Mouse (Mus musculus) heart, adult 2 months (tissue): ENCODE results near the gene Ltn1. TPM values are rescaled to one million over a fixed set of nuclear protein-coding genes. Genes with fewer than 3 reads are reported as not detected.
A peak's percentile ranks its signal among the peaks of the same experiment; 100 is the strongest.

Source experiments
- DNase-seq, 2 experiments: peaks; one replicate each; pipeline ENCODE4 v3.0.0; 2021
- H3K27ac ChIP-seq: fragments of 200-600 bp; 2 replicates; pipeline ENCODE4 v1.8.1; 2022
- H3K27me3 ChIP-seq: fragments of 200-500 bp; 2 replicates; pipeline ENCODE4 v1.6.1; 2012; ENCODE audit warnings: mild to moderate bottlenecking, low read length, inconsistent platforms, mixed read lengths; ENCODE audit not compliant: control insufficient read depth, insufficient read depth
- H3K36me3 ChIP-seq: fragments of 200-500 bp; 2 replicates; pipeline ENCODE4 v1.6.1; 2012; ENCODE audit warnings: low read length, inconsistent platforms; ENCODE audit not compliant: control insufficient read depth, insufficient read depth
- H3K4me1 ChIP-seq: fragments of 200-500 bp; 2 replicates; pipeline ENCODE4 v1.6.1; 2011; ENCODE audit warnings: low read length; ENCODE audit not compliant: control insufficient read depth, insufficient read depth
- H3K4me3 ChIP-seq: fragments of 200-600 bp; 2 replicates; pipeline ENCODE4 v1.8.1; 2022
- H3K79me2 ChIP-seq: fragments of 200-500 bp; replicated peaks from 2 replicates; pipeline ENCODE4 v1.6.1; 2012; ENCODE audit warnings: mild to moderate bottlenecking, inconsistent platforms, low read length, moderate library complexity, mixed read lengths; ENCODE audit not compliant: control insufficient read depth, insufficient read depth
- H3K9ac ChIP-seq: fragments of 200-500 bp; 2 replicates; pipeline ENCODE4 v1.6.1; 2012; ENCODE audit warnings: low read depth, mild to moderate bottlenecking, control low read depth, inconsistent platforms, low read length, mixed read lengths
- CTCF ChIP-seq: fragments of 200-600 bp; IDR thresholded peaks from 2 replicates; pipeline ENCODE4 v1.8.1; 2022; ENCODE audit warnings: antibody characterized with exemption, mild to moderate bottlenecking, moderate library complexity
- EP300 ChIP-seq: fragments of 200-500 bp; IDR thresholded peaks from 2 replicates; pipeline ENCODE4 v1.6.1; 2011; ENCODE audit warnings: low read depth, low read length, control low read depth; ENCODE audit not compliant: insufficient read depth
- POLR2A ChIP-seq: fragments of 200-500 bp; IDR thresholded peaks from 2 replicates; pipeline ENCODE4 v1.6.1; 2011; ENCODE audit warnings: mild to moderate bottlenecking, low read depth, low read length, control low read depth; ENCODE audit not compliant: insufficient read depth
- WGBS: fragments of 180-500 bp; shearing (Covaris S2); methylation state at CpG from one replicate; pipeline ENCODE4 v1.1.7; 2018; 5-methylcytosine and 5-hydroxymethylcytosine counted together
- intact Hi-C: fragments of 180-260 bp; cut with DNase I; formaldehyde crosslinking; loops from one replicate; pipeline ENCODE4 v1.15.1; 2025
- polyA plus RNA-seq: library from polyadenylated mRNA; depleted of rRNA; stranded (reverse); fragments of >200 nt; gene quantifications from 2 replicates; pipeline ENCODE4 v1.2.3, GENCODE M21; 2012
- total RNA-seq, 2 experiments: library from RNA; stranded (reverse); gene quantifications; 2 replicates each; pipeline ENCODE4 v1.2.3; 2021

The Ltn1 gene
- total and polyA plus RNA-seq, 3 experiments: 3.1 to 20.7 (median 18.6) TPM

GRCm38 (mm10) chr16:87440184-87440686, 7.8 kb upstream of the Ltn1 start, which contains the start of gene Rwdd2b:
Rwdd2b (minus strand) TSS chr16:87440573.
- Histone ChIP-seq H3K79me2 (no peaks in the 10 kb centered on the region), H3K27me3 (no peaks in the 10 kb centered on the region), H3K9ac (peak within 1 kb of the TSS; percentile 96), H3K36me3 (no peaks in the 10 kb centered on the region), H3K4me3 (peak within 1 kb of the TSS; percentile 100), H3K4me1 (peaks cover 5% of the 10 kb centered on the region; the same call in 1 of the 2 replicates), H3K27ac (peak within 1 kb of the TSS; percentile 98)
- DNase-seq: peak; percentile 95
- intact Hi-C loops: loop anchor here (2.0 kb wide), 1 partner anchor 15 kb away; the partner anchor contains the start of gene Usp16
- peak; percentile 75 for TF ChIP-seq POLR2A
- no peak for TF ChIP-seq CTCF
- under 1% methylated on average over 38 of the region's 38 CpGs for WGBS

GRCm38 (mm10) chr16:87438697-87439096, 6.3 kb upstream of the Ltn1 start:
- Histone ChIP-seq H3K4me1 (peaks cover 5% of the 10 kb centered on the region; the same call in 1 of the 2 replicates), H3K36me3 (no peaks in the 10 kb centered on the region), H3K27ac (no peak overlapping the region), H3K79me2 (no peaks in the 10 kb centered on the region), H3K4me3 (no peak overlapping the region), H3K9ac (no peak overlapping the region), H3K27me3 (no peaks in the 10 kb centered on the region)
- WGBS: 88% methylated on average over 8 of the region's 8 CpGs
- TF ChIP-seq EP300 (no peak), POLR2A (no peak), CTCF (no peak)
- no peak for DNase-seq
- intact Hi-C loops: no loop called here

GRCm38 (mm10) chr16:87437096-87437495, 4.7 kb upstream of the Ltn1 start:
- H3K9ac ChIP-seq: no peak overlapping the region
- 92% methylated on average over 21 of the region's 21 CpGs for WGBS
- TF ChIP-seq POLR2A: no peak
- intact Hi-C loops: no loop called here
- no peak for DNase-seq
- H3K4me3 ChIP-seq: no peak overlapping the region
- no peaks in the 10 kb centered on the region for H3K79me2 ChIP-seq
- no peak overlapping the region for H3K27ac ChIP-seq
- H3K27me3 ChIP-seq: no peaks in the 10 kb centered on the region
- no peaks in the 10 kb centered on the region for H3K36me3 ChIP-seq
- H3K4me1 ChIP-seq: peaks cover 5% of the 10 kb centered on the region; the same call in 1 of the 2 replicates

GRCm38 (mm10) chr16:87435411-87436205, 3.2 kb upstream of the Ltn1 start:
- Histone ChIP-seq H3K27me3 (no peaks in the 10 kb centered on the region), H3K4me3 (no peak overlapping the region), H3K27ac (no peak overlapping the region), H3K9ac (no peak overlapping the region), H3K79me2 (no peaks in the 10 kb centered on the region), H3K36me3 (no peaks in the 10 kb centered on the region), H3K4me1 (peaks cover 1% of the 10 kb centered on the region; the same call in 1 of the 2 replicates)
- 83% methylated on average over 13 of the region's 13 CpGs for WGBS
- no peak for DNase-seq
- TF ChIP-seq CTCF (no peak), POLR2A (no peak), EP300 (no peak)
- intact Hi-C loops: no loop called here

GRCm38 (mm10) chr16:87434946-87435345, 2.5 kb upstream of the Ltn1 start:
- Histone ChIP-seq H3K27ac (no peak overlapping the region), H3K9ac (no peak overlapping the region), H3K27me3 (no peaks in the 10 kb centered on the region), H3K4me1 (peaks cover 1% of the 10 kb centered on the region; the same call in 1 of the 2 replicates), H3K36me3 (no peaks in the 10 kb centered on the region), H3K4me3 (no peak overlapping the region), H3K79me2 (no peaks in the 10 kb centered on the region)
- intact Hi-C loops: loop anchor here (5.0 kb wide), 1 partner anchor 83 kb away; the partner anchor contains the start of gene N6amt1
- TF ChIP-seq POLR2A (no peak), CTCF (no peak), EP300 (no peak)
- 70% methylated on average over 6 of the region's 6 CpGs for WGBS
- DNase-seq: no peak

GRCm38 (mm10) chr16:87434266-87434665, 1.9 kb upstream of the Ltn1 start:
- no peak overlapping the region for H3K27ac ChIP-seq
- H3K27me3 ChIP-seq: no peaks in the 10 kb centered on the region
- 74% methylated on average over 7 of the region's 7 CpGs for WGBS
- DNase-seq: no peak
- TF ChIP-seq POLR2A (no peak), EP300 (no peak), CTCF (no peak)
- intact Hi-C loops: loop anchor here (5.0 kb wide), 1 partner anchor 82 kb away; the partner anchor contains the start of gene N6amt1
- H3K36me3 ChIP-seq: no peaks in the 10 kb centered on the region
- no peaks in the 10 kb centered on the region for H3K4me1 ChIP-seq
- H3K4me3 ChIP-seq: no peak overlapping the region
- no peaks in the 10 kb centered on the region for H3K79me2 ChIP-seq
- no peak overlapping the region for H3K9ac ChIP-seq
